Mouse (Mus musculus) forebrain, embryonic 15.5 days (tissue): ENCODE data around the gene Isg20. TPM values are rescaled to one million over a fixed set of nuclear protein-coding genes. Genes with fewer than 3 reads are reported as not detected.
A peak's percentile ranks its signal among the peaks of the same experiment; 100 is the strongest.

Source experiments
- ATAC-seq: fragments of 200-750 bp; cut with Nextera tagmentation; replicated peaks from 2 replicates; pipeline ENCODE4 v1.8.0; 2017; ENCODE audit warnings: mild to moderate bottlenecking, moderate TSS enrichment, moderate library complexity
- H3K27ac ChIP-seq: fragments of 300-500 bp; sonication (generic); replicated peaks from 2 replicates; pipeline ENCODE4 v1.5.1; 2015; ENCODE audit warnings: mild to moderate bottlenecking, inconsistent platforms
- H3K27me3 ChIP-seq: fragments of 300-500 bp; sonication (generic); 2 replicates; pipeline ENCODE4 v1.6.1; 2015; ENCODE audit warnings: inconsistent platforms
- H3K36me3 ChIP-seq: fragments of 300-500 bp; sonication (generic); 2 replicates; pipeline ENCODE4 v1.6.1; 2015; ENCODE audit warnings: mild to moderate bottlenecking, inconsistent platforms
- H3K4me1 ChIP-seq: fragments of 300-500 bp; sonication (generic); 2 replicates; pipeline ENCODE4 v1.6.1; 2015; ENCODE audit warnings: inconsistent platforms
- H3K4me2 ChIP-seq: fragments of 300-500 bp; sonication (generic); replicated peaks from 2 replicates; pipeline ENCODE4 v1.6.1; 2015; ENCODE audit warnings: mild to moderate bottlenecking, inconsistent platforms
- H3K4me3 ChIP-seq: fragments of 300-500 bp; sonication (generic); 2 replicates; pipeline ENCODE4 v1.5.1; 2015; ENCODE audit warnings: mild to moderate bottlenecking, inconsistent platforms
- H3K9ac ChIP-seq: fragments of 300-500 bp; sonication (generic); replicated peaks from 2 replicates; pipeline ENCODE4 v1.6.1; 2015; ENCODE audit warnings: mild to moderate bottlenecking, inconsistent platforms
- H3K9me3 ChIP-seq: fragments of 300-500 bp; sonication (generic); 2 replicates; pipeline ENCODE4 v1.6.1; 2016; ENCODE audit warnings: inconsistent platforms
- WGBS: fragments of 180-500 bp; shearing (Covaris S2); methylation state at CpG from one replicate; pipeline ENCODE4 v1.1.7; 2015; ENCODE audit warnings: mixed read lengths; 5-methylcytosine and 5-hydroxymethylcytosine counted together
- polyA plus RNA-seq: library from polyadenylated mRNA; unstranded; fragments of >200 nt; fragmentation: Nextera tagmentation; extraction: Ambion mirVana; gene quantifications from 2 replicates; pipeline ENCODE4 v1.2.1, GENCODE M21; 2015

Isg20 gene
- polyA plus RNA-seq = 1.7 TPM in 2 replicates

DNA sequence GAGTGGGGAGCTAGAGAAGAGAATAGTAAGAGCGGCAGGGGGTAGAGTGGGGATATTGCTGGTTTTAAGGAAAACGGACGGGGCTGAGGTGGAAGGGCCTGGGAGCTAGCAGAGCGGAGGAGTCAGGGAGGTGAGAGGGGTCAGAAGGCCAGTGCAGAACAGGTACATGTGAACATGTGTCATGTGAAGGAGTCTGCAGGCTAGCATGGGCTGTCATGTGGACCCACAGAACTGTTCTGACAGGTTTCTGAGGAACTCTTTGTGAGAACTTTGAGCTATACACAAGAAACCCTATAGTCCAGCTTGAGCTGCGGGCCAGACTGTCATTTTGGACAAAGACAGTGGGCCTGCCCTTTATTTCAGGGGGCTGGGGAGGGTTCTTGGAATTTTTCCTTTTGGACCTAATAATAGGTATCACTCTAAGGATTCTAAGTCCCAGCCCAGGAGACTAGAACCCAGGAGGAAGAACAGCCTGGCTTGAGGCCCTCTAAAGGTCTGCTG lies at the start of gene Isg20:
Isg20 (plus strand) TSS at position 451 of the 501 bp plus-strand sequence.
- peak within 1 kb of the TSS; percentile 19; the same call in 1 of the 2 replicates for H3K9ac ChIP-seq
- H3K27ac ChIP-seq = no peak within 1 kb of the TSS
- H3K27me3 ChIP-seq = no peaks in the 10 kb centered on the region
- no peaks in the 10 kb centered on the region for H3K9me3 ChIP-seq
- whole genome bisulfite sequencing = 55% methylated on average over 5 of the region's 5 CpGs
- H3K4me2 ChIP-seq = peak within 1 kb of the TSS; percentile 31
- ATAC-seq = no peak
- peaks cover 17% of the 10 kb centered on the region for H3K4me1 ChIP-seq
- 0 out of 2 replicates have a peak, but pooled peaks cover 5% of the 10 kb centered on the region for H3K36me3 ChIP-seq
- H3K4me3 ChIP-seq = peak within 1 kb of the TSS; percentile 15; the same call in 1 of the 2 replicates

DNA sequence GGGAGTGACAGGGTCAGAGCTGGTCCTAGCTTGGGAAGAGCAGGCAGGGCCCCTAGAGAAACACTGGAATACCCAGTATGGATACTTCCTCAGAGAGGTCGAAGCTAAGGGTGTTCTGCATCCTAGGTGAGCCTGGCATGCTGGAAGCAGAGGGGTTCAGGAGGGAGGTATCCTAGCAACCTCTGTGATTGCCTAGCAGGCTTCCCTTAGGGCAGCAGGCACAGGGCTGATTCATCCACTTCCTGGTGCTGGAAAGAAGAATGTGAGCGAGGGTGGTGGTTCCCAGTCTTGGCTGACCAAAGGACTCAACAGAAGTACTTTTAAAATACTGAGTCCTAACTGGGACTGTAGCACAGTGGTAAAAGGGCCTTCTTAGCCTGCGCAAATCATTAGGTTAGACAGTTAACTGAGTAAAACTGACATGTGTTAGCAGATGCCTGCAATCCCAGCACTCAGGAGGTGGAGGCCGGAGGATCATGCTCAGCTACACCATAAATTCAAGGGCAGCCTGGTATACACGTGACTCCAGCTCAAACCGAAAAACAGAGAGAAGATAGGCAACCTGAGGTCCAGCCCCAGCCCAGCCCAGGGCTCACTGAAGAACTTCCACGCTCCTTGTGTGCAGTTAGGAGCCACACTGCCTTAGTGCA lies 49.3 kb upstream of the Isg20 start:
- no peak overlapping the region for H3K4me3 ChIP-seq
- 70% methylated on average over 7 of the region's 7 CpGs for WGBS
- H3K4me2 ChIP-seq = no peak overlapping the region
- H3K36me3 ChIP-seq = no peaks in the 10 kb centered on the region
- H3K27ac ChIP-seq = no peak overlapping the region
- no peaks in the 10 kb centered on the region for H3K4me1 ChIP-seq
- H3K9me3 ChIP-seq = no peaks in the 10 kb centered on the region
- ATAC-seq = no peak
- no peak overlapping the region for H3K9ac ChIP-seq
- H3K27me3 ChIP-seq = no peaks in the 10 kb centered on the region

DNA sequence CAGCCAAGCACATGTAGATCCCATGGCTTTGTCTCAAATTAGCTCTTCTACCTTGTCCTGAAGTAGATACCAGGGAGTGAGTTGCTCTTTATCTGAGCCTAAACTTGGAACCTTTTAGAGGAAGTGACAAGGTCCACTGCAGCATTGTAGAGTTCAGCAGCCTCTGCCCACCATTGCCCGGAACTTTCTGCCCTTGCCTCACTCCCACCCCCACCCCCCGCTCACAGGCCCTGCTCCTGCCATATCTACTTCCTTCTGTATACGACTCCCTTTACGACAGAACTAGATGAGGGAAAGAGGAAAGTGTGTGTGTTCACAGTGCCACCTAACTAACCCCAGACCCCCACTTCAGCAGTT lies 48.8 kb upstream of the Isg20 start:
- no peaks in the 10 kb centered on the region for H3K27me3 ChIP-seq
- H3K9ac ChIP-seq = no peak overlapping the region
- no peaks in the 10 kb centered on the region for H3K4me1 ChIP-seq
- H3K9me3 ChIP-seq = no peaks in the 10 kb centered on the region
- ATAC-seq = no peak
- H3K36me3 ChIP-seq = no peaks in the 10 kb centered on the region
- no peak overlapping the region for H3K27ac ChIP-seq
- no peak overlapping the region for H3K4me3 ChIP-seq
- no peak overlapping the region for H3K4me2 ChIP-seq
- WGBS = 82% methylated on average over 4 of the region's 4 CpGs

DNA sequence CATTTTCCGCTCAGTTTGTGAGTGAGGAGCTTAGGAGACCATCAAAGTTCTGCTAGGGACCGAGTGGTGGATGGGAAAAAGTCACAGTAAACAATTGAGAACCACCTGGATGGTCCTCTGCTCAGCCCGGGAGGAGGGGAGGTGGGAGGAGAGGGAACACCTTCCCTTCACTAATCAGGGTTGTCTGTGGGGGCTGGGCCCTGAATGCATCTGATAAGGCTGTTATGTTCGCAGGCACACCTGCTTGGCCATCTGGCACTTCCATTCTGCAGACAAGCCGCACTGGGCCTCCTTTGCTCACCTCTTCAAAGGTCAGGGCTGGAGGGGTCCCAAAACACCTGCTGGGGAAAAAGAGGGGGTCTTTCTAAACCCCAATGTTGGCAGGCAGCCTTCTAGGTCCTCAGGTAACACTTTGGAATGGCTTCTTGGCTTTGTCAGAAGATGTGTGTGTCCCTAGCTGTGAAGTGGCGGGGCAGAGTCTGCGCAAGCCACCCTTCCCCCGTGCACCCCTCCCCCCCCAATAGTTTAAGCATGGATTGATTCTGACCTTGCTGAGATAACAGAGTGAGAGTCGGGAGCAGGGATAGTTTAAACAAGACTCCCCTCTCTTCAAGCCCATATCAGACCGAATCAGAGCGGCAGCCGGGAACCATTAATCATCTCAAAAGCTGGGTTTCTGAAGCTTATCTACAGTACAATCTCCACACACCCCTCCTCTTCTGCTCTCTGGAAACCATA lies 47.8 kb upstream of the Isg20 start:
- Histone ChIP-seq H3K4me3 (no peak overlapping the region), H3K4me1 (no peaks in the 10 kb centered on the region), H3K27me3 (no peaks in the 10 kb centered on the region), H3K9ac (no peak overlapping the region), H3K36me3 (no peaks in the 10 kb centered on the region), H3K27ac (no peak overlapping the region), H3K4me2 (no peak overlapping the region), H3K9me3 (no peaks in the 10 kb centered on the region)
- WGBS = 73% methylated on average over 12 of the region's 12 CpGs
- no peak for ATAC-seq

DNA sequence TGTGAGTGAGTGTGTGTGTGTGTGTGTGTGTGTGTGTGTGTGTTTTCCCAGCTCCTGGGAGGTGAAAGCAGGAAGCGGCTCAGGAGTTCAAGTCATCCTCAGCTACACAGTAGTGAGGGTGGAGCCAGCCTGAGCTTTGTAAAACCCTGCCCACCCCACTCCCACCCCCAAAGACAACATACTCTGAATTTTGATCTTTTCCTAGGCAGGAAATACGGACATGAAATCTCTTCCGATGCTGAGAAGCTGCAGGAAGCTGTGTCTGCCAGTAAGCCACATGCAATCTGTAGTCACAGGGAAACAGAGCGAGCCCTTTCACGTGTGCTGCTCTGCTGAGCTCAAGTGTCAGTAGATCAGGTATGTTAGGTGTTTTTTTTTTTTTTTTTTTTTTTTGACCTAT lies 44.5 kb upstream of the Isg20 start:
- Histone ChIP-seq H3K36me3 (no peaks in the 10 kb centered on the region), H3K9ac (no peak overlapping the region), H3K27me3 (no peaks in the 10 kb centered on the region), H3K9me3 (no peaks in the 10 kb centered on the region), H3K4me1 (no peaks in the 10 kb centered on the region), H3K4me3 (no peak overlapping the region), H3K4me2 (no peak overlapping the region), H3K27ac (no peak overlapping the region)
- no peak for ATAC-seq
- 80% methylated on average over 5 of the region's 5 CpGs for WGBS

DNA sequence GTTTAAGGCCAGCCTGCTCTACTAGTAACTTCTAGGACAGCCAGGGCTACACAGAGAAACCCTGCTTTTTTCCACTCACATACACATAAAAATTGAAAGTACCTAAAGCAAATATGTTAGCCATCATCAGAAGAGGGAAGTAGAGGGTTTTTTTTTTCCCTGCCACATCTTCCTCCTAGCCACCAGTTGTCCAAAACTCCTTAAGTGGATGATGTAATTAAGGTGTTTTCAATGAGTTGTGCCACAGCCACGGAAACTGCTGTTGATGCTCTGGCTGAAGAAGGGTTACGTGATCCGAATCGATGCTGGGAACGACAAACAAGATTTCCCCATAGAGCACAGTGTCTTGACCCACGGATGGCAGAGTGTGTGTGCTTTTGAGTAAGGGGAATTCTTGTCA lies 40.9 kb upstream of the Isg20 start:
- H3K9ac ChIP-seq = no peak overlapping the region
- no peak overlapping the region for H3K4me2 ChIP-seq
- H3K27ac ChIP-seq = no peak overlapping the region
- H3K36me3 ChIP-seq = no peaks in the 10 kb centered on the region
- no peaks in the 10 kb centered on the region for H3K4me1 ChIP-seq
- H3K27me3 ChIP-seq = no peaks in the 10 kb centered on the region
- WGBS = 82% methylated on average over 6 of the region's 6 CpGs
- no peak for ATAC-seq
- no peak overlapping the region for H3K4me3 ChIP-seq
- H3K9me3 ChIP-seq = no peaks in the 10 kb centered on the region

DNA sequence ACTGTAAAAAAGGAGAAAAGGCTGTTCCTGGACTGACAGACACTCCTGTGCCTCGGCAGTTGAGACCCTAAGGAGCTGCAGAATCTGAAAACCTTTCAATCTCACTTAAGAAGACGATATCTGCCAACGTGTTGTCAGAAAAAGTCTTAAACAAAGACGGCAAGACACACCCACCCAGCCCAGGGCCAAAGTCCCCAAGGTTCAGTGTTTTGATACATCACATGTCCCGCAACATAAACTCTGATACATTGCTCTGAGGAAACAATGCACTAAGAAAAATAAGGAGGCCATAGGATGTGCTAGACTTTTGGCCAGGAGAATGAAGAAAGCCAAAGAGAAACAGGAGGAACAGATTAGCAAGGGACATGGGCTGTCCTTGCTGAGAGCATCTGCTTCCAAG lies 40.4 kb upstream of the Isg20 start:
- Histone ChIP-seq H3K27ac (no peak overlapping the region), H3K4me2 (no peak overlapping the region), H3K4me1 (no peaks in the 10 kb centered on the region), H3K4me3 (no peak overlapping the region), H3K27me3 (no peaks in the 10 kb centered on the region), H3K9ac (no peak overlapping the region), H3K36me3 (no peaks in the 10 kb centered on the region), H3K9me3 (no peaks in the 10 kb centered on the region)
- ATAC-seq = no peak
- WGBS = 79% methylated on average over 5 of the region's 5 CpGs

DNA sequence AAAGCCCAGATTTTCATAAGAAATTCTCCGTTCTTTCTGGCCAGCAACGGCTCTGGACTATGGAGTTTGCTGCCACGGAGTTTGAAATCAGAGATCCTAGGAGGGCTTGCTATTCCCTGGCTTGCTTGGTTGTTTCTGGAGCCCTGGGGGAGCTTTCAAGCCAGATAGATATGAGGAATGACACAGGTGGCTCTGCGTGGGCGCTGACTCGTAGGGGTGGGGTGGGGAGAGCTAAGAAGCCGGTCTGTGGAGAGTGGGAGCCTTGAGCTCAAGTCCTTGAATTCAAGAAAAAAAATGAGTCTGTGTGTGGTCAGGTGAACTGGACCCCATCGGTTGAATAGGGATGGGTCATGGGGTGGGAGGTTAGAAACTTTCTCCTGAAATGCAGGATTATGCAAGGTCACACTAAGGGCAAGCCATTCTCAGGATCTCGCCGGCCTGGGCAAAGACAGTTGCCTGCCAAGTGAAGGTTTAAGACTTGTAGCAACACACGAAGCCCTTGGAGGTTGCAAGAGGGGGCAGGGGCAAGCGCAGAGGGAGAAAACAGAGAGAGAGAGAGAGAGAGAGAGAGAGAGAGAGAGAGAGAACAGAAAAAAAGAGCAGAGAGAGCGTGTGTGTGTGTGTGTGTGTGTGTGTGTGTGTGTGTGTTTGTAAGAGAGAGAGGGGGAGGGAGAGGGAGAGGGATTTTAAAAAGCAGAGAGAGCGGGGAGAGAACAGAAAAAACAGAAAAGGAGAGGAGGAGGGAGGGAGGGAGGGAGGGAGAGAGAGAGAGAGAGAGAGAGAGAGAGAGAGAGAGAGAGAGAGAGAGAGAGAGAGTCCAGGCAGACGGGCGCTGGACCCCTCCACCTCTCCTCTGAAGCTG lies 31.4 kb upstream of the Isg20 start:
- H3K4me2 ChIP-seq = peak overlapping the region; percentile 90
- peaks cover 52% of the 10 kb centered on the region for H3K4me1 ChIP-seq
- no peaks in the 10 kb centered on the region for H3K9me3 ChIP-seq
- H3K4me3 ChIP-seq = peak overlapping the region; percentile 53
- H3K27me3 ChIP-seq = no peaks in the 10 kb centered on the region
- no peak for ATAC-seq
- H3K27ac ChIP-seq = peak overlapping the region; percentile 88
- WGBS = 6% methylated on average over 14 of the region's 16 CpGs
- peak overlapping the region; percentile 58 for H3K9ac ChIP-seq
- no peaks in the 10 kb centered on the region for H3K36me3 ChIP-seq

DNA sequence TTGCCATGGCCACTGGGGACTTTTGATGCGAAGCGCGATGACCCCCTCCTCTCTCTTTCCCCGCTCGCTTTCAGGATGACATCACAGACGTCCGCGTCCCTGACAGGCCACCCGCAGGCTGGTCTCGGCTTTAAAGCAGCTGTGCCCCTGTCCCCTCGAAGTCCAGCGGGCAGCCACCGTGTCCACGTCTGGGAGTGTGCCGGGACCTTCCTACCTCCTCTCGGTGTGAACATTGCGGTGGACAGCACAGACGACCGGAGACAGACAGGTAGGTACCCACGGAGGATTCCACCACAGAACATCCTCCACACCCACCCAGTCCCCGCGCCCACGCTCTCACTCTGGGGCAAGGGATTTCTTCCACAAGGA lies 30.8 kb upstream of the Isg20 start:
- no peaks in the 10 kb centered on the region for H3K27me3 ChIP-seq
- no peaks in the 10 kb centered on the region for H3K9me3 ChIP-seq
- peak overlapping the region; percentile 88 for H3K27ac ChIP-seq
- peak; percentile 72 for ATAC-seq
- peak overlapping the region; percentile 90 for H3K4me2 ChIP-seq
- H3K4me1 ChIP-seq = peaks cover 58% of the 10 kb centered on the region
- 1% methylated on average over 23 of the region's 23 CpGs for WGBS
- H3K4me3 ChIP-seq = peak overlapping the region; percentile 53
- no peaks in the 10 kb centered on the region for H3K36me3 ChIP-seq
- peak overlapping the region; percentile 58 for H3K9ac ChIP-seq

DNA sequence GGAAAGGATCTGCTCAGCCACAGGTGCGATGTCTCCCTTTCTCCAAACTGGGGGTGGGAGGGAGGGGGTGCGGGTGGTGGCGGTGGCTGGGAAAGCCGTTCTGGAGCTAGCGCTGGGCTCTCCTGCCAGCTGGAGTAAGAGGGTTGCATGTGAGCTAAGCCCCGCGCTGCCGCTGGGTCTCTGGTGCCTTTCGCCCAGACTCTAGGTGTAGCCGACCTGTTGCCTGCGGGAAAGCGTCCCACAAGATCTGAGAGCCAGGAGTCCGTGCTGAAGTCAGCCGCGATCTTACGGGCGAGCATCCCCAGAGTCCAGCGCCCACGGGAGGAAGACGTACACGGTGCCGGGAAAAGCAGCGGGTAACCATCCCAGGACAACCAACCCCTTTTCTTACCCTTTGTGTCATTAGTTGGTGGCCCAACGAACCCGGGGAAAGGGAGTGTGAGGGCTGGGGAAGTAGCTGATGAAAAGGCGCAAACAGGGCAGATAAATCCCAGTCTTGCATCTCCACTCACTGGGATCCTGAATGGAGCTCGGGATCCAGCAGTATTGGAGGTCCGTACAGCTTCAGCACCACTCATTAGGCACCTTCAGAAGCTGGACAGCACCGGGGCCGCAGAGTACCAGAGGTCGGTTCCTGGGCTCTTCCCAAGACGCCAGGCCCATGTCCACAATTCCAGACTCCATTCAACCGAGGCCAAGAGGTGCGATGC lies 30.1 kb upstream of the Isg20 start:
- H3K4me1 ChIP-seq = peaks cover 66% of the 10 kb centered on the region
- peak overlapping the region; percentile 88 for H3K27ac ChIP-seq
- H3K9ac ChIP-seq = peak overlapping the region; percentile 58
- peak overlapping the region; percentile 90 for H3K4me2 ChIP-seq
- no peaks in the 10 kb centered on the region for H3K9me3 ChIP-seq
- WGBS = under 1% methylated on average over 30 of the region's 34 CpGs
- peak overlapping the region; percentile 53 for H3K4me3 ChIP-seq
- H3K36me3 ChIP-seq = no peaks in the 10 kb centered on the region
- H3K27me3 ChIP-seq = no peaks in the 10 kb centered on the region
- no peak for ATAC-seq

DNA sequence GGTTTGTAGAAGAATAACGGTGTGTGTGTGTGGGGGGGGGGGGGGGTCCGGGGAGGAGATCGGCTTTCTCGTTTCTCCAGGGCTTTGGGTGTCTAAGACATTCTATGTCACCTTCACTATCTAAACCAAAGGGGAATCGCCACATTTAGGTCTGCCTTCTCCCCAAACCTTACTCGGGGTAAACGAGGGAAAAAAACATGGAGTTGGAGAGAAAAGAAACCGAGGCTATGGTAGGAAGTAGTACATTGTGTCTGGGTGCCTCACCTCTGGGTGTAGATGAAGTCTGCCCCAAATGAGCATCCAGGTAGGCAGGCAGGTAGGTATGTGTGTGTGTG lies 29.5 kb upstream of the Isg20 start:
- no peak for ATAC-seq
- H3K9ac ChIP-seq = peak overlapping the region; percentile 58
- peak overlapping the region; percentile 88 for H3K27ac ChIP-seq
- H3K4me3 ChIP-seq = peak overlapping the region; percentile 53
- no peaks in the 10 kb centered on the region for H3K9me3 ChIP-seq
- peaks cover 70% of the 10 kb centered on the region for H3K4me1 ChIP-seq
- H3K36me3 ChIP-seq = no peaks in the 10 kb centered on the region
- WGBS = 5% methylated on average over 8 of the region's 8 CpGs
- peak overlapping the region; percentile 90 for H3K4me2 ChIP-seq
- no peaks in the 10 kb centered on the region for H3K27me3 ChIP-seq
